Mouse (Mus musculus): ENCODE measurements around the gene Megf8. TPM values are rescaled to one million over a fixed set of nuclear protein-coding genes. Genes with fewer than 3 reads are reported as not detected.
"Not testable (repeated sequence)": the region's sequence is repeated elsewhere in the genome, so short reads cannot be mapped to it uniquely, and the experiment has no call there.

The Megf8 gene
- total RNA-seq, 2 experiments from 2014 or later: 95.3 to 95.9 TPM

GRCm38 (mm10) chr7:25297454-25298325 is 19.3 kb upstream of the Megf8 start, which contains the start of gene Pafah1b3:
Gene Pafah1b3 (minus strand): TSS chr7:25297986.
- peak; percentile 72 to 74 for DNase-seq

GRCm38 (mm10) chr7:25301063-25301462 is 15.9 kb upstream of the Megf8 start, which contains the start of gene Prr19:
Gene Prr19 (plus strand): TSS chr7:25301411.
- DNase-seq: no peak

- no peak for DNase-seq
Measured at GRCm38 (mm10) chr7:25303003-25303684, 13.8 kb upstream of the Megf8 start.

- no peak for DNase-seq
Measured at GRCm38 (mm10) chr7:25303685-25304006, 13.3 kb upstream of the Megf8 start.

- DNase-seq: no peak
Measured at GRCm38 (mm10) chr7:25305481-25305880, 11.5 kb upstream of the Megf8 start.

GRCm38 (mm10) chr7:25305956-25306613 is 10.9 kb upstream of the Megf8 start, which contains the start of gene Tmem145:
Gene Tmem145 (plus strand): TSS chr7:25306106.
- DNase-seq: no peak

- no peak for DNase-seq
Measured at GRCm38 (mm10) chr7:25306614-25306996, 10.4 kb upstream of the Megf8 start.

GRCm38 (mm10) chr7:25308702-25309318 is 8.2 kb upstream of the Megf8 start:
- no peak for DNase-seq

- no peak for DNase-seq
Measured at GRCm38 (mm10) chr7:25309425-25309824, 7.5 kb upstream of the Megf8 start.

- no peak for DNase-seq
Measured at GRCm38 (mm10) chr7:25311193-25311592, 5.8 kb upstream of the Megf8 start.

- no peak for DNase-seq
Measured at GRCm38 (mm10) chr7:25313325-25313724, 3.6 kb upstream of the Megf8 start.

GRCm38 (mm10) chr7:25314606-25315305 is 2.2 kb upstream of the Megf8 start:
- DNase-seq: no peak

- no peak for DNase-seq
Measured at GRCm38 (mm10) chr7:25315306-25316041, 1.5 kb upstream of the Megf8 start.

GRCm38 (mm10) chr7:25317446-25317999 is 559 bp downstream of the Megf8 start:
- DNase-seq: no peak

- no peak for DNase-seq
Measured at GRCm38 (mm10) chr7:25322058-25322484, 5.1 kb downstream of the Megf8 start.

GRCm38 (mm10) chr7:25323219-25323618 is 6.3 kb downstream of the Megf8 start:
- DNase-seq: no peak

- DNase-seq: not testable (repeated sequence)
Measured at GRCm38 (mm10) chr7:25325431-25325830, 8.5 kb downstream of the Megf8 start.

- no peak for DNase-seq
Measured at GRCm38 (mm10) chr7:25326233-25326632, 9.3 kb downstream of the Megf8 start.

GRCm38 (mm10) chr7:25333596-25334307 is 16.8 kb downstream of the Megf8 start:
- peak; percentile 51 to 52 for DNase-seq

GRCm38 (mm10) chr7:25334472-25334871 is 17.5 kb downstream of the Megf8 start:
- DNase-seq: no peak
